8 mouse cellular contexts compared by ENCODE assay signal in the genomic region with DNA sequence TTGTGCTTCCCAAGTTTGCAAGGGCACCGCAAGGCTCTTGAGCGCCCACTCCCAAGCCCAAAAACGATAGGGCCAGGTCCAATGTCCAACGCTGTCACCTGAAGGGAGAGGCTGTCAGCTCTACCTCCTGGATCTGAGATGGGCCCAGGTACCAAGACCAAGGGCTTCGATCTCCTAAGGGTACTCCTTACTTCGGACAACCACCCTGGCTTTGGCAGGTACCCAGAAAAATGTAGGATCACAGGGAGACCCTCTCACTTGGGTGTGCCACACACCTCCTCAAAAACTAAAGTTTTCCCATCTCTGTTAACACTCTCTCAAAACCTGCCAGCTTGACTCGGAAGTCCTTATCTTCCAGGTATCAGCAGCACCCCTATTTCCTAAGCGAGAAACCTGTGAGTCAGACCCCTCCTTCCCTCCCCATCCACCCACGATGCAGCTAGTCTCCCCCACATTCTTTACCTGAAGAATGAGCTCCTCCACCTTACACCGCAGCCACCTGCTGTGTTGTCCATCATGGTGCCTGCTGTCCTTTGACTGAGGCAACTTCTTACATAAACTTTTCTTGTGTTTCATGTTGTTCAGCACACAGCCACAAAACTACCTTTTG. TPM values are rescaled to one million over a fixed set of nuclear protein-coding genes. Genes with fewer than 3 reads are reported as not detected.
A peak's percentile ranks its signal among the peaks of the same experiment; 100 is the strongest.
DNase-seq lines count a peak whose midpoint lies in the region; ATAC-seq and TF ChIP-seq lines count a peak whose summit lies in the region.

No protein-coding gene starts in this region.

- WGBS in spleen, adult 2 months: 69% methylated on average over 10 of the region's 10 CpGs
- WGBS in limb, embryonic 10.5 days: 40% methylated on average over 10 of the region's 10 CpGs
- 48% methylated on average over 10 of the region's 10 CpGs for WGBS in olfactory bulb, adult 2 months

- peak overlapping the region; percentile 97 for H3K4me3 ChIP-seq in spleen, adult 2 months (ENCODE audit: extremely low read depth, insufficient read depth, insufficient read length)
- H3K4me3 ChIP-seq in limb, embryonic 10.5 days: peak overlapping the region; percentile 94
- H3K4me3 ChIP-seq in olfactory bulb, adult 2 months (ENCODE audit: insufficient read depth, low read depth, low read length): peak overlapping the region; percentile 82

- DNase-seq in frontal cortex, postnatal 36 days (ENCODE audit: low spot score in 2 of 2): no peak
- no peak for DNase-seq in spleen, adult 2 months (ENCODE audit: low read depth in 1 of 2, low spot score in 2 of 2)
- no peak for DNase-seq in spleen, adult 18-20 months
- DNase-seq in limb, embryonic 10.5 days (ENCODE audit: low spot score): no peak
- no peak for DNase-seq in B cell, adult 2 months
- no peak for DNase-seq in Muller cell, postnatal 12 days (ENCODE audit: inconsistent ontology term)

- no peaks in the 10 kb centered on the region for H3K9me3 ChIP-seq in limb, embryonic 10.5 days (replicated peaks)

- ATAC-seq in frontal cortex, adult (ENCODE audit: low TSS enrichment): peak; percentile 11; the same call in 1 of the 2 replicates

- no peaks in the 10 kb centered on the region for H3K36me3 ChIP-seq in spleen, adult 2 months (ENCODE audit: control insufficient read depth, insufficient read depth, low read length)
- peaks cover 6% of the 10 kb centered on the region; the same call in 1 of the 2 replicates for H3K36me3 ChIP-seq in limb, embryonic 10.5 days

- H3K27ac ChIP-seq in spleen, adult 2 months (ENCODE audit: insufficient read depth, low read length): no peak overlapping the region
- peak overlapping the region; percentile 97 for H3K27ac ChIP-seq in limb, embryonic 10.5 days
- no peak overlapping the region for H3K27ac ChIP-seq in olfactory bulb, adult 2 months (ENCODE audit: insufficient read depth, low read depth, low read length)

- peaks cover 10% of the 10 kb centered on the region for H3K4me1 ChIP-seq in spleen, adult 2 months (ENCODE audit: control insufficient read depth, insufficient read depth, insufficient read length)
- H3K4me1 ChIP-seq in limb, embryonic 10.5 days: peaks cover 22% of the 10 kb centered on the region
- peaks cover 8% of the 10 kb centered on the region for H3K4me1 ChIP-seq in olfactory bulb, adult 2 months (ENCODE audit: control insufficient read depth, insufficient read depth, low read length)

- H3K27me3 ChIP-seq in spleen, adult 2 months (ENCODE audit: control insufficient read depth, insufficient read depth, low read length): no peaks in the 10 kb centered on the region
- peaks cover 17% of the 10 kb centered on the region for H3K27me3 ChIP-seq in limb, embryonic 10.5 days (ENCODE audit: low read depth, poor library complexity, severe bottlenecking)

- no peak for TF ChIP-seq POLR2A in spleen, adult 2 months (IDR thresholded peaks at IDR 0.05; ENCODE audit: low read depth, low read length)
- no peak for TF ChIP-seq POLR2A in olfactory bulb, adult 2 months (IDR thresholded peaks at IDR 0.05; ENCODE audit: insufficient read depth, low read depth, low read length)

- TF ChIP-seq CTCF in spleen, adult 2 months (IDR thresholded peaks at IDR 0.05; ENCODE audit: extremely low read depth, insufficient read depth, insufficient read length, insufficient replicate concordance): no peak
- no peak for TF ChIP-seq CTCF in olfactory bulb, adult 2 months (IDR thresholded peaks at IDR 0.05; ENCODE audit: insufficient read depth, low read depth, low read length)

RNA-seq across cellular contexts. Expression of a gene that starts 0.9 kb away (rescaled TPM):
- polyA plus RNA-seq in spleen, adult 2 months (2012; rRNA removed): 25.6 and 36.9 TPM in 2 replicates
- 31.1 and 36.9 TPM in 2 replicates for polyA plus RNA-seq in limb, embryonic 10.5 days (2016; fragmentation: Nextera tagmentation; extraction: Ambion mirVana)
- 56.2 and 91.1 TPM in 2 replicates for polyA plus RNA-seq in olfactory bulb, adult 2 months (2012; ENCODE audit: insufficient read depth, insufficient read length, low replicate concordance, missing spikeins)
